Mouse (Mus musculus): ENCODE data around the gene Slc22a3.

Gene Slc22a3

GRCm38 (mm10) chr17:12507654-12508204 lies at the start of gene Slc22a3:
TSS of gene Slc22a3 (minus strand) at chr17:12507704.
- no peak for DNase-seq (ENCODE audit: low spot score)

- DNase-seq (ENCODE audit: low spot score) = no peak
These were observed 27.0 kb upstream of the Slc22a3 start for GRCm38 (mm10) chr17:12534353-12535145.

GRCm38 (mm10) chr17:12532115-12532514 lies 24.6 kb upstream of the Slc22a3 start:
- DNase-seq (ENCODE audit: low spot score) = no peak

- no peak for DNase-seq (ENCODE audit: low spot score)
These were observed 22.6 kb upstream of the Slc22a3 start for GRCm38 (mm10) chr17:12530081-12530480.

- DNase-seq (ENCODE audit: low spot score) = no peak
These were observed 22.0 kb upstream of the Slc22a3 start for GRCm38 (mm10) chr17:12529384-12529985.

- no peak for DNase-seq (ENCODE audit: low spot score)
These were observed 11.6 kb upstream of the Slc22a3 start for GRCm38 (mm10) chr17:12519089-12519488.

GRCm38 (mm10) chr17:12518194-12518593 lies 10.7 kb upstream of the Slc22a3 start:
- DNase-seq (ENCODE audit: low spot score) = no peak

GRCm38 (mm10) chr17:12513997-12514396 lies 6.5 kb upstream of the Slc22a3 start:
- no peak for DNase-seq (ENCODE audit: low spot score)

GRCm38 (mm10) chr17:12513107-12513923 lies 5.8 kb upstream of the Slc22a3 start:
- no peak for DNase-seq (ENCODE audit: low spot score)

GRCm38 (mm10) chr17:12511193-12511592 lies 3.7 kb upstream of the Slc22a3 start:
- DNase-seq (ENCODE audit: low spot score) = no peak

- DNase-seq (ENCODE audit: low spot score) = no peak
These were observed 872 bp upstream of the Slc22a3 start for GRCm38 (mm10) chr17:12508376-12508775.

GRCm38 (mm10) chr17:12506903-12507563 lies 471 bp downstream of the Slc22a3 start:
- DNase-seq (ENCODE audit: low spot score) = no peak

- DNase-seq (ENCODE audit: low spot score) = no peak
These were observed 1.8 kb downstream of the Slc22a3 start for GRCm38 (mm10) chr17:12505708-12506107.

GRCm38 (mm10) chr17:12499426-12499825 lies 8.1 kb downstream of the Slc22a3 start:
- no peak for DNase-seq (ENCODE audit: low spot score)

- no peak for DNase-seq (ENCODE audit: low spot score)
These were observed 11.9 kb downstream of the Slc22a3 start for GRCm38 (mm10) chr17:12495558-12495957.

- DNase-seq (ENCODE audit: low spot score) = no peak
These were observed 15.9 kb downstream of the Slc22a3 start for GRCm38 (mm10) chr17:12491591-12491990.

- no peak for DNase-seq (ENCODE audit: low spot score)
These were observed 17.6 kb downstream of the Slc22a3 start for GRCm38 (mm10) chr17:12489888-12490287.

GRCm38 (mm10) chr17:12485657-12486056 lies 21.8 kb downstream of the Slc22a3 start:
- DNase-seq (ENCODE audit: low spot score) = no peak

- DNase-seq (ENCODE audit: low spot score) = no peak
These were observed 28.1 kb downstream of the Slc22a3 start for GRCm38 (mm10) chr17:12479416-12479815.

- no peak for DNase-seq (ENCODE audit: low spot score)
These were observed 32.9 kb downstream of the Slc22a3 start for GRCm38 (mm10) chr17:12474509-12475083.

- DNase-seq (ENCODE audit: low spot score) = no peak
These were observed 35.0 kb downstream of the Slc22a3 start for GRCm38 (mm10) chr17:12472547-12472946.
